Mouse (Mus musculus) neural tube, embryonic 13.5 days (tissue): ENCODE data around the gene Avp. TPM values are rescaled to one million over a fixed set of nuclear protein-coding genes. Genes with fewer than 3 reads are reported as not detected.
"Not testable (repeated sequence)": the region's sequence is repeated elsewhere in the genome, so short reads cannot be mapped to it uniquely, and the experiment has no call there.

ENCODE experiments used
- ATAC-seq: fragments of 200-750 bp; cut with Nextera tagmentation; 2 replicates; pipeline ENCODE4 v1.8.0; 2017; ENCODE audit warnings: low read depth, mild to moderate bottlenecking, moderate TSS enrichment, moderate library complexity
- H3K27ac ChIP-seq: fragments of 300-500 bp; sonication (generic); replicated peaks from 2 replicates; pipeline ENCODE4 v1.5.1; 2015; ENCODE audit warnings: moderate library complexity, mild to moderate bottlenecking, inconsistent platforms
- H3K27me3 ChIP-seq: fragments of 300-500 bp; sonication (generic); 2 replicates; pipeline ENCODE4 v1.6.1; 2015; ENCODE audit warnings: mild to moderate bottlenecking, inconsistent platforms
- H3K36me3 ChIP-seq: fragments of 300-500 bp; sonication (generic); 2 replicates; pipeline ENCODE4 v1.6.1; 2015; ENCODE audit warnings: mild to moderate bottlenecking, inconsistent platforms
- H3K4me1 ChIP-seq: fragments of 300-500 bp; sonication (generic); replicated peaks from 2 replicates; pipeline ENCODE4 v1.6.1; 2015; ENCODE audit warnings: inconsistent platforms
- H3K4me2 ChIP-seq: fragments of 300-500 bp; sonication (generic); 2 replicates; pipeline ENCODE4 v1.6.1; 2015; ENCODE audit warnings: inconsistent platforms, mild to moderate bottlenecking, moderate library complexity
- H3K4me3 ChIP-seq: fragments of 300-500 bp; sonication (generic); 2 replicates; pipeline ENCODE4 v1.5.1; 2015; ENCODE audit warnings: mild to moderate bottlenecking, inconsistent platforms
- H3K9ac ChIP-seq: fragments of 300-500 bp; sonication (generic); 2 replicates; pipeline ENCODE4 v1.6.1; 2015; ENCODE audit warnings: moderate library complexity, mild to moderate bottlenecking, inconsistent platforms
- H3K9me3 ChIP-seq: fragments of 300-500 bp; sonication (generic); 2 replicates; pipeline ENCODE4 v1.6.1; 2016; ENCODE audit warnings: inconsistent platforms
- WGBS: fragments of 180-500 bp; shearing (Covaris S2); methylation state at CpG from one replicate; pipeline ENCODE4 v1.1.7; 2015; 5-methylcytosine and 5-hydroxymethylcytosine counted together
- polyA plus RNA-seq: library from polyadenylated mRNA; unstranded; fragments of >200 nt; fragmentation: Nextera tagmentation; extraction: Ambion mirVana; gene quantifications from 2 replicates; pipeline ENCODE4 v1.2.1, GENCODE M21; 2015

The Avp gene
- polyA plus RNA-seq, 1 experiment from 2014 or later, result 0.36 TPM

DNA sequence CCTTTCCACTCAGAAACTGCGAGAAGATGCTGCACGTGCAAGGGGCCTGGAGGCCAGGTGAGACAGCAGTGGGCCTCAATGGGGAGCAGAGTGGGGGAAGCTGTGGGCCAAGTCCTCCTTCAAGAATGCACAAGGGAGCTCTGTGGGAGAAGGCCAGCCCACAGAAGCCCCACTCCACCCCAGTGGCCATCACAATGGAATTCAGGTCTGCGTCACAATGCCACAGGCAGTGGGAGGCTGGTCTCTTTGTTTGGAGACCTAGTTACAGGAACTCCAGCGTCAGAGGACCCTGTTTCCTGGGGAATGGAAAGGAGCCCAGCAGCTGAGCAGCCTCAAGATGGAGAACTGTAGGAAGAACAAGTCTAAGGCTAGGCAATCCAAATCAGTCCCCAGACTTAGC, 6.8 kb upstream of the Avp start:
- no peaks in the 10 kb centered on the region for H3K4me1 ChIP-seq
- no peak overlapping the region for H3K4me3 ChIP-seq
- peaks cover 33% of the 10 kb centered on the region for H3K36me3 ChIP-seq
- no peaks in the 10 kb centered on the region for H3K9me3 ChIP-seq
- peaks cover 4% of the 10 kb centered on the region; the same call in 1 of the 2 replicates for H3K27me3 ChIP-seq
- no peak overlapping the region for H3K4me2 ChIP-seq
- ATAC-seq, result no peak
- H3K27ac ChIP-seq, result no peak overlapping the region
- H3K9ac ChIP-seq, result no peak overlapping the region
- 67% methylated on average over 4 of the region's 4 CpGs for WGBS

DNA sequence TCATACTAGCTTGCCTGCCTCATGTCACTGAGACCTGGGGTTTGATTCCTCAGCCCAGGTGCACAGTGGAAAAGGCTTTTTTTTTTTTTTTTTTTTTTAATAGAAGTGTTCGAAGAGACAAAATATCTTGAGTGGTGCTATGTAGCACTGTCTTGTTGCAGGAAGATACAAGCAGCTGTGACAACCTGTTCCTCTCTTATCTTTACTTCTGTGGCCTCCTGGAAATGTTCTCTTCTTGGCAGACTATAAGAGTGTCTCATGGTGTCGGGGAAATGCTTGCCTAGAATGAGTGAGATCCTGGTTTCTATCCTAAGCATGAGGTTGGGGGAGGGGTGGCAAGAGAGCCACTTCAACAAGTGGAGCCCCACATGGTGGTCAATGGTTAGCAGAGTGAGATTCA, 6.0 kb upstream of the Avp start:
- no peaks in the 10 kb centered on the region for H3K9me3 ChIP-seq
- no peaks in the 10 kb centered on the region for H3K4me1 ChIP-seq
- ATAC-seq, result no peak
- peaks cover 11% of the 10 kb centered on the region for H3K27me3 ChIP-seq
- no peak overlapping the region for H3K4me2 ChIP-seq
- peaks cover 32% of the 10 kb centered on the region for H3K36me3 ChIP-seq
- H3K4me3 ChIP-seq, result no peak overlapping the region
- WGBS, result 80% methylated on average over 2 of the region's 2 CpGs
- no peak overlapping the region for H3K9ac ChIP-seq
- H3K27ac ChIP-seq, result no peak overlapping the region

DNA sequence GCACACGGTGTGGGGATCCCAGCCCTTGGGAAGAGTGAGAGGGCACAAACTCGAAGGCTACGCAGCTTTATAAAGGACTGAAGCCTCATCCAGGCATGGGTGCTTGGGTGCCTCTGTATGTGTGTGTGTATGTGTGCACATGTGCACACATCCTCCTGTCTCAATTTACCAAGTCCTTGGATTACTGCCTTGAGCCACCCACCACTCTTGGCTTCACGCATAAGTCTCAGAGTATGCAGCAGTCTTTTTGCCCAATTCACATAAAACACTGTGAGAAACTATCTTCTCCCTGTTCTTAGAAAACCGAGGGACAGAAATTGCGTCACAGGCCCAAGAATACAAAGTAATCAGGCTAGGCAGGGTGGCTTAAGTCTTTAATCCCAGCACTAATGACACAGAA, 3.7 kb upstream of the Avp start:
- H3K4me1 ChIP-seq, result peaks cover 4% of the 10 kb centered on the region
- peaks cover 34% of the 10 kb centered on the region for H3K27me3 ChIP-seq
- no peak for ATAC-seq
- H3K27ac ChIP-seq, result no peak overlapping the region
- H3K4me2 ChIP-seq, result no peak overlapping the region
- peaks cover 16% of the 10 kb centered on the region for H3K36me3 ChIP-seq
- no peaks in the 10 kb centered on the region for H3K9me3 ChIP-seq
- H3K9ac ChIP-seq, result no peak overlapping the region
- 86% methylated on average over 6 of the region's 6 CpGs for WGBS
- H3K4me3 ChIP-seq, result no peak overlapping the region

DNA sequence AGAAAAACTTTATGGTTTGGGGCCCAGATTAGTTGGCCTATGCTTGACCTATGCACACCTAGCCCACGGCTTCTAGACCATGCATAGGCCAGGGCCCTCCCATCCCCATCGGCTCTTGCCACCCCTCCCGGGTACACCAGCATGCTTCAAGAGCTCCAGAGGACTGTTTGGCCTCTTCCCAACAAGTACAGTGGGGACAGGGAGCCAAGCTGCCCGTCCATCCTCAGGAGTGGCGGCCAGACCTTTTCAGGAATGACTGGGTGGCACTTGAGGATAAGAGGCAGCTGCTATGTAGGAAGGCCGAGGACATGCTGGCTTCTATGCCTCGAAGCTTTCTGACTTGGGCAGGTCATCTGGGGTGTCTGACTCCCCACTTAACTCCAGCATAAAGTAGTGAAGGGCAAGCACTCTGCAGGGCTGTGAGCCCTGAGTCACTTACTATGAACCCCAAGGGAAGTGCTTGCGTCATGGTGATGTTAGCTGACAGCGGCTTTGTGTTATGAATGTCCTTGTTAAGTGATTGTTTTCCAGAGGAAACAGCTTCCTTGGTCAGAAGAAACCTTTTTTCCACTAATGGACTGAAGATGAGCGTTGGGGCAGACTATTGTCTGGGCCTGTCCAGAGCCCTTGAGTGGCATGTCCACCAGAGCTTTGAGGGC, 1.7 kb upstream of the Avp start:
- Histone ChIP-seq H3K27me3 (peaks cover 54% of the 10 kb centered on the region), H3K27ac (no peak overlapping the region), H3K4me3 (no peak overlapping the region), H3K9me3 (no peaks in the 10 kb centered on the region), H3K36me3 (no peaks in the 10 kb centered on the region), H3K9ac (no peak overlapping the region), H3K4me2 (no peak overlapping the region), H3K4me1 (peaks cover 13% of the 10 kb centered on the region)
- 80% methylated on average over 10 of the region's 10 CpGs for WGBS
- no peak for ATAC-seq

DNA sequence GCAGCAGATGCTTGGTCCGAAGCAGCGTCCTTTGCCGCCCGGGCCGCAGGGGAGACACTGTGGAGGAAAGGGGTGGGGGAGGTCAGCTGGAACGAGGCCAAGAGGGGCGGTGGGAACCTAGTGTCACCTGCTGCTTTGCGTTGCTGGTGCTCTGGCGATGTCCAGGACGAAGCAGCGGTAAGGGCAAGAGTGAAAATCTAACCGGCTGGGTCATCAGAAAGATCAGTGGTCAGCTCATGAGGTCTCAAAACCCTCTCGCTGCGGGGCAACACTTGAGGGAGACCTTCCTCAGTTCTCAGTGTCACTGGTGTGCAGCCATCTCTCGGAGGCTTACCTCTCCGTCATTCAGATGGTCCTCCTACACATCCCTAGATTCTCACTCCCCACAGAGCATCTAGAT, 1.2 kb downstream of the Avp start:
- ATAC-seq, result no peak
- WGBS, result 2% methylated on average over 16 of the region's 16 CpGs
- H3K4me3 ChIP-seq, result peak overlapping the region; percentile 28
- no peak overlapping the region for H3K27ac ChIP-seq
- peaks cover 83% of the 10 kb centered on the region for H3K27me3 ChIP-seq
- H3K36me3 ChIP-seq, result no peaks in the 10 kb centered on the region
- peak overlapping the region; percentile 51 for H3K4me2 ChIP-seq
- 0 out of 2 replicates have a peak overlapping the region, but pooled peaks have one; percentile 41 for H3K9ac ChIP-seq
- no peaks in the 10 kb centered on the region for H3K9me3 ChIP-seq
- peaks cover 28% of the 10 kb centered on the region for H3K4me1 ChIP-seq

DNA sequence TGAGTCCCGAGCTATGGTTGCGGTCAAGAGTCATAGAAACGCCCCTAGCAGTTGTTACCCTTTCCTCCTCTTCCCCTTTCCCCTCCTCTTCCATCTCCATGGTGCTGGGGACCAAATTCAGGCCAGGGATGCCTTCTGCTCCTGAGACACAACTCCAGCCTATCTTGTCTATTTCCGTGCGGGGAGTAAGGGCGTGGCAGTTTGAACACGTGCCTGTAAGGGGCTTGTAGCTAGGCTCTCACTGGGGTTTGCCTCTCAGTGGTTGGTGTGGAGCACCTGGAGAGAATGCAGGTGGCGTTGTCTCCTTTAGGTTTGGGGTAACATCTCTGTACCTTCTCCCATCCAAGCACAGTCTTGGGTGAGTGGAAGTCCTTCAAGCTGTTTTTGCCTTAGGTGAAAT, 2.6 kb downstream of the Avp start:
- 3% methylated on average over 8 of the region's 8 CpGs for WGBS
- H3K4me2 ChIP-seq, result no peak overlapping the region
- no peak for ATAC-seq
- H3K27ac ChIP-seq, result no peak overlapping the region
- peaks cover 96% of the 10 kb centered on the region for H3K27me3 ChIP-seq
- peaks cover 31% of the 10 kb centered on the region for H3K4me1 ChIP-seq
- no peak overlapping the region for H3K4me3 ChIP-seq
- no peaks in the 10 kb centered on the region for H3K9me3 ChIP-seq
- no peaks in the 10 kb centered on the region for H3K36me3 ChIP-seq
- H3K9ac ChIP-seq, result no peak overlapping the region

DNA sequence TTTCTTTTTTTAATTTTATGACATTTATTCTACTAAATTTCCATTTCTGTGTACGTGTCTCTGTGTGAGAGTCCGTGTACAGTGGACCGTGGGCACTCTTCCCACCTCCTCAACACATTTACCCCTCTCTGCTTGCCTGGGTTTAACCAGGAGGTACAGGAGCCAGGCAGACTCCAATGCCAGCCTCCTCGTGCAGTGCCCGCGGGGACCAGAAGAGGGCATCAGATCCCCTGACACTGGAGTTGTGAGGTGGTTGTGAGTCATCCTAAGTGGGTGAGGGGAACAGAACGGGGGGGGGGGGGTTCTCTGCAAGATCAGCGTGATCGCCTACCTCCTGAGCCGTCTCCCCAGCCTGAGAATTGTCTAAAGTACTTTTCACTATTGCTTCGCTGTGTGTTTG, 4.2 kb downstream of the Avp start:
- Histone ChIP-seq H3K36me3 (no peaks in the 10 kb centered on the region), H3K4me3 (no peak overlapping the region), H3K4me1 (peaks cover 31% of the 10 kb centered on the region), H3K9ac (no peak overlapping the region), H3K27ac (no peak overlapping the region), H3K9me3 (no peaks in the 10 kb centered on the region), H3K4me2 (no peak overlapping the region), H3K27me3 (peaks cover 92% of the 10 kb centered on the region)
- 13% methylated on average over 11 of the region's 11 CpGs for WGBS
- 0 out of 2 replicates have a peak, but pooled peaks have one; percentile 51 for ATAC-seq

DNA sequence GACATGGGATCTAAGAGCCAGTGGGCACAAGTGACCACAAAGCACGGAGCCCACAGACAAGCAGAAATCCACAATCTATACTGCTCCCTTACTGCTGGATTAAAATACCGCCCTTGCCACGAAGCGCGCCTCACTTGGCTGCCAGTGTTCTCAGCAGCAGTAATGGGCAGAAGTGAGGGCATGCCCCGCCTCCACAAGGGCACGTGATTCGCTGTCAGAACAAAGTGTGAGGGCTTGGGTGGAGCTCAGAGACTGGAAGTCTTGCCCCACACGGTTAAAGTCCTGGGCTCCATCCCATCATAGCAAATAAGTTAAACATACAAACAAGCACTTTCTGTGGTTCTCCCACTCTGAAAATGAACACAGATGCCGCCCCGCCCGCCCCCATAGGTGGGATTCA, 4.7 kb downstream of the Avp start:
- Histone ChIP-seq H3K4me1 (peaks cover 31% of the 10 kb centered on the region), H3K9me3 (no peaks in the 10 kb centered on the region), H3K4me3 (no peak overlapping the region), H3K9ac (no peak overlapping the region), H3K36me3 (no peaks in the 10 kb centered on the region), H3K27ac (no peak overlapping the region), H3K27me3 (peaks cover 87% of the 10 kb centered on the region), H3K4me2 (peak overlapping the region; percentile 22; the same call in 1 of the 2 replicates)
- whole genome bisulfite sequencing, result 5% methylated on average over 12 of the region's 12 CpGs
- no peak for ATAC-seq

DNA sequence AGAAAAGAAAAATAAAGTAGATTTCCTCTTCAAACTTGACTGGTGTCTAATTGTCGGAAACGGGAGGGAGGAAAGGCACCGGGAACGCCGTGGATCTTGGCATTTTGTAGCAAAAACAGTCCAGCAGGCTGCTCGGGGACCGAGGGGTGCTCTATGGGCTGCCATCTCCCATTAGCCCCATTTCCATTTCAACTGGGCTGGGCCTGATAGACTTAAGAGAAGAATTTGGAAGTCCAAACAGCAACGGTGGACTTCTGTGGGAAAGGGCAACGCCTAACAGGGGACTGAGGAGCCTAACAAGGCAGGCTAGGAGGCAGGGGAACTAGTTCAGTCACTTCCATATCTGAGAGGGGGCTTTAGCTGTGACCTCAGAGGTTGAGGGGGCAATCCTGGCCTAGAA, 5.3 kb downstream of the Avp start:
- H3K4me2 ChIP-seq, result peak overlapping the region; percentile 53
- no peak for ATAC-seq
- WGBS, result 2% methylated on average over 9 of the region's 9 CpGs

DNA sequence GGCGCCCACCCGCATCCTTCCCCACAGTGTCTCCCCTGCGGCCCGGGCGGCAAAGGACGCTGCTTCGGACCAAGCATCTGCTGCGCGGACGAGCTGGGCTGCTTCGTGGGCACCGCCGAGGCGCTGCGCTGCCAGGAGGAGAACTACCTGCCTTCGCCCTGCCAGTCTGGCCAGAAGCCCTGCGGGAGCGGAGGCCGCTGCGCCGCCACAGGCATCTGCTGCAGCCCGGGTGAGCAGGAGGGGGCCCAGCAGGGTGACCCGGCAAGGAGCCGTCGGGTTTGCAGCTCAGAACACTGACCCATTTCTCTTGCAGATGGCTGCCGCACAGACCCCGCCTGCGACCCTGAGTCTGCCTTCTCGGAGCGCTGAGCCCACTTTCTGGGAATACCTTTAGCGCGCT, 5.8 kb downstream of the Avp start:
- H3K27me3 ChIP-seq, result peaks cover 76% of the 10 kb centered on the region
- H3K9ac ChIP-seq, result peak overlapping the region; percentile 54
- not testable (repeated sequence) for ATAC-seq, H3K9me3 ChIP-seq, H3K27ac ChIP-seq, H3K36me3 ChIP-seq
- WGBS, result 3% methylated on average over 30 of the region's 32 CpGs
- H3K4me3 ChIP-seq, result peak overlapping the region; percentile 27
- H3K4me2 ChIP-seq, result peak overlapping the region; percentile 53
- H3K4me1 ChIP-seq, result peaks cover 31% of the 10 kb centered on the region

More for the DNA sequence above, 5.3 kb downstream of the Avp start:
- H3K4me1 ChIP-seq, result peaks cover 31% of the 10 kb centered on the region
- H3K36me3 ChIP-seq, result no peaks in the 10 kb centered on the region
- no peak overlapping the region for H3K27ac ChIP-seq
- peak overlapping the region; percentile 27 for H3K4me3 ChIP-seq
- no peaks in the 10 kb centered on the region for H3K9me3 ChIP-seq
- H3K27me3 ChIP-seq, result peaks cover 80% of the 10 kb centered on the region
- 0 out of 2 replicates have a peak overlapping the region, but pooled peaks have one; percentile 54 for H3K9ac ChIP-seq

DNA sequence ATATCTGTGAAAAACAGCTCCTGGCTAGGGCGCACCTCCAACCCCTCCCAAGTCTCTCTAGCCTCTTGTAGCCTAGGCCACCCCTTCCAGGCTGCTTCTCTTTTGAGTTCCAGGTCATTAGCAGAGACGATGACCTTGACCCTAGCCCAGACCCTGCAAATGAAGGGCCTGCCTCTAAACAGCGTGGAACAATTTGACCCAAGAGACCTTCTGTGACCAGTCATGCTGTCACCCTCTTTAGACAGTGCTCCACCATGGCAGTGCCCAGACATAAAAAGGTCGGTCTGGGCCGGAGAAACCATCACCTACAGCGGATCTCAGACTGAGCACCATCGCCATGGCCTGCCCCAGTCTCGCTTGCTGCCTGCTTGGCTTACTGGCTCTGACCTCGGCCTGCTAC, 6.5 kb downstream of the Avp start, which contains the start of gene Oxt:
Gene Oxt, plus strand, starts transcription at position 301 of the 400 bp plus-strand sequence.
- peak within 1 kb of the TSS; percentile 27 for H3K4me3 ChIP-seq
- no peak for ATAC-seq
- peaks cover 69% of the 10 kb centered on the region for H3K27me3 ChIP-seq
- peak within 1 kb of the TSS; percentile 54 for H3K9ac ChIP-seq
- peak within 1 kb of the TSS; percentile 53 for H3K4me2 ChIP-seq
- peaks cover 26% of the 10 kb centered on the region for H3K4me1 ChIP-seq
- H3K36me3 ChIP-seq, result no peaks in the 10 kb centered on the region
- no peak within 1 kb of the TSS for H3K27ac ChIP-seq
- 39% methylated on average over 9 of the region's 9 CpGs for WGBS
- no peaks in the 10 kb centered on the region for H3K9me3 ChIP-seq

DNA sequence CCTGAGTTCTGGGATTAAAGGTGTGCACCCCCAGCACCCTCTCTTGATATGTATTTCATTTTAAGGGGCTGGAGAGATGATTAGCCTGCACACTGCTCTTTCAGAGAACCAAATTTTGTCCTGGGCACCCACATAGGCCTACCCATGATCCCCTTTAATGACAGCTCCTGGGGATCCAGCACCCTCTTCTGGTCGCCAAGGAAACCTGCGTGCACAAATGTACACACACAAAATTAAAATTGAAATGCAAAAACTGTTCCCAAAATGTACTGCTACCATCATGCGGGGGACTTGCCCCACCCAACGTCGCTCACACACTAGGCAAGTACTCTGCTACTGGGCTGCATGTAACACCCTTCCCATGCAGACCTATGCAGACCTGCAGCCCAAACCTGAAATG, 7.4 kb downstream of the Avp start:
- no peaks in the 10 kb centered on the region for H3K36me3 ChIP-seq
- no peaks in the 10 kb centered on the region for H3K9me3 ChIP-seq
- H3K27me3 ChIP-seq, result peaks cover 60% of the 10 kb centered on the region
- H3K4me1 ChIP-seq, result peaks cover 18% of the 10 kb centered on the region
- no peak overlapping the region for H3K4me3 ChIP-seq
- H3K9ac ChIP-seq, result no peak overlapping the region
- H3K4me2 ChIP-seq, result no peak overlapping the region
- WGBS, result 79% methylated on average over 5 of the region's 5 CpGs
- ATAC-seq, result no peak
- H3K27ac ChIP-seq, result no peak overlapping the region

DNA sequence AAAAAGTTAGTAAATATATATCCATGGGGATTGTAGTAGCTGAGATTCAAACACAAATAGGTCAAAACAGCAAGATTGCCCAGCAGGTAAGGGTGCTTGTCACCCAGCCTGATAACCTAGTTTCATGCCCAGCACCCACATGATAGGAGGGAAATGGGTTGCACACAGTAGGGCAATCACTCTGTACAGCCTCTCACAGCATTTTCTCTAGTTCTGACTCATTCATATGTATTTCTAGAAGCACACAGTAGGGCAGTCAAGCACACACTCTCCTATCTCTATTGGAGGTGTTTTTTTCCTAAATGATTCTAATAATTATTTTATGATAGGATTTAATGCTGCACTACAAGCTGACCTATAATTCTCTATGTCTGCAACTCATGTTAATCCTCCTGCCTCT, 12.4 kb downstream of the Avp start:
- no peak overlapping the region for H3K27ac ChIP-seq
- H3K4me2 ChIP-seq, result no peak overlapping the region
- H3K9ac ChIP-seq, result no peak overlapping the region
- no peaks in the 10 kb centered on the region for H3K9me3 ChIP-seq
- H3K4me1 ChIP-seq, result peaks cover 9% of the 10 kb centered on the region
- no peak for ATAC-seq
- H3K36me3 ChIP-seq, result peaks cover 22% of the 10 kb centered on the region
- H3K27me3 ChIP-seq, result peaks cover 10% of the 10 kb centered on the region
- H3K4me3 ChIP-seq, result no peak overlapping the region
